Mouse (Mus musculus) spleen, adult 2 months (tissue): ENCODE results near the gene Irs1.

ENCODE experiments used
- CTCF ChIP-seq: fragments of 200-500 bp; IDR thresholded peaks from 2 replicates; pipeline ENCODE4 v1.5.1; 2011; ENCODE audit warnings: mild to moderate bottlenecking, inconsistent platforms; ENCODE audit not compliant: insufficient read depth, insufficient read length, insufficient replicate concordance; ENCODE audit errors: extremely low read depth
- POLR2A ChIP-seq: fragments of 200-500 bp; IDR thresholded peaks from 2 replicates; pipeline ENCODE4 v1.6.1; 2011; ENCODE audit warnings: low read depth, low read length, inconsistent platforms

- no peak for TF ChIP-seq POLR2A
- TF ChIP-seq CTCF, result no peak
These were observed 19.0 kb downstream of the Irs1 start for GRCm38 (mm10) chr1:82272231-82272630.
